Mouse (Mus musculus): ENCODE results near the gene Mylk3.

DNA sequence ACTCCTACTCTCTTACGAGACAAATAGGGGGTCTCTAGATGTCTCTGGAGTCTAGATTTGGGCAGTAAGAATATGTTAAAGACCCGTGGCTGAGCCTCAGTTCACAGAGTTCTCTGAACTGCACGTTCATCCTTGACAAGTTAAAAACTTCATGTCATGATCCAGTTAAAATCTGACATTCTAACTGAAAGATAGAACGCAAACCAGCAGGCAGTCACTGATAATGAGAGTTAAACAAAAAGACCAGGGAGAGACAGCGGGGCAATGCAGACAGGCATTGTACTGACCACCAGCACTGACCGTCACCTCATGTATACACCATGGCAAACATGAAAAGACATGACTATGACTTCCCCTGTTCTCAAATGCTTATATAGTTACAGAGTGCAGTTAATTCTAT, 22.7 kb downstream of the Mylk3 start:
- TF ChIP-seq CTCF (IDR thresholded peaks at IDR 0.05; ENCODE audit: control insufficient read depth, insufficient read depth, low read length) (no peak), POLR2A (IDR thresholded peaks at IDR 0.05; ENCODE audit: borderline replicate concordance, control insufficient read depth, low read depth, low read length) (no peak)
